Mouse (Mus musculus) kidney, adult 2 months (tissue): ENCODE measurements at regions not wholly inside any gene's neighbourhood (a gene's known extent, or its start where the extent isn't known, plus 50 kb on each side); places are given as distances from the start of the nearest gene placed in this dataset.

Source experiments
- CTCF ChIP-seq: fragments of 200-500 bp; conservative IDR thresholded peaks from 2 replicates; pipeline ENCODE4 v1.5.1; 2011; ENCODE audit warnings: low read depth, mild to moderate bottlenecking, control low read depth, low read length, moderate library complexity, mixed read lengths; ENCODE audit not compliant: insufficient read depth, insufficient read length
- POLR2A ChIP-seq: fragments of 200-500 bp; IDR thresholded peaks from one replicate; pipeline ENCODE4 v1.6.1; 2011; ENCODE audit warnings: low read depth, low read length, control low read depth

DNA sequence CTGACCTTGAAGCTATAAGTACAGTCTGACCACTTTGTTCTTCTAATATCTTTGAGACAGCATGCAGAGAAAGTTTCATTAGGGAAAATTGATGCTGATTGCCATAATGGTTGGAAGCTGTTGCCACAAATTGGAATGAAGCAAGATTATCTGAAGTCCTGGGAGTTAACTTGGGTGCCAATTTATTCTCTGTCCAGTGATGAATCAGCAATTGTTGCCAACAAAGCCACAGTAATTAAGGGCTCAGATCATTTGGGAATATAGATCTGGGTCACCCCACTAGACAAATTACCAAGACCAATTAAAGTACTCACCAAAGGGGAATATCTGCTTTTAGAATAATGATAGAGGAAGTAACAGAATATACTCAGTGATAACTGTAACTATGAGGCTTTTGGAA, 347.3 kb downstream of the Rab38 start:
- no peak for TF ChIP-seq POLR2A
- TF ChIP-seq CTCF = no peak
